Mouse (Mus musculus) embryonic facial prominence, embryonic 15.5 days (tissue): ENCODE results near the gene Rfc2. TPM values are rescaled to one million over a fixed set of nuclear protein-coding genes. Genes with fewer than 3 reads are reported as not detected.
A peak's percentile ranks its signal among the peaks of the same experiment; 100 is the strongest.

Source experiments
- ATAC-seq: fragments of 200-750 bp; cut with Nextera tagmentation; 2 replicates; pipeline ENCODE4 v1.8.0; 2017; ENCODE audit warnings: low read depth, moderate TSS enrichment; ENCODE audit not compliant: insufficient number of reproducible peaks, low FRiP score, low TSS enrichment
- H3K27ac ChIP-seq: fragments of 300-500 bp; sonication (generic); replicated peaks from 2 replicates; pipeline ENCODE4 v1.5.1; 2015; ENCODE audit warnings: mild to moderate bottlenecking, inconsistent platforms
- H3K27me3 ChIP-seq: fragments of 300-500 bp; sonication (generic); 2 replicates; pipeline ENCODE4 v1.6.1; 2015; ENCODE audit warnings: inconsistent platforms
- H3K36me3 ChIP-seq: fragments of 300-500 bp; sonication (generic); 2 replicates; pipeline ENCODE4 v1.6.1; 2015; ENCODE audit warnings: mild to moderate bottlenecking, inconsistent platforms
- H3K4me1 ChIP-seq: fragments of 300-500 bp; sonication (generic); 2 replicates; pipeline ENCODE4 v1.6.1; 2015; ENCODE audit warnings: inconsistent platforms
- H3K4me2 ChIP-seq: fragments of 300-500 bp; sonication (generic); replicated peaks from 2 replicates; pipeline ENCODE4 v1.6.1; 2015; ENCODE audit warnings: mild to moderate bottlenecking, inconsistent platforms
- H3K4me3 ChIP-seq: fragments of 300-500 bp; sonication (generic); replicated peaks from 2 replicates; pipeline ENCODE4 v1.5.1; 2015; ENCODE audit warnings: mild to moderate bottlenecking, inconsistent platforms
- H3K9ac ChIP-seq: fragments of 300-500 bp; sonication (generic); 2 replicates; pipeline ENCODE4 v1.6.1; 2015; ENCODE audit warnings: inconsistent platforms
- H3K9me3 ChIP-seq: fragments of 300-500 bp; sonication (generic); replicated peaks from 2 replicates; pipeline ENCODE4 v1.6.1; 2016; ENCODE audit warnings: inconsistent platforms
- WGBS: fragments of 180-500 bp; shearing (Covaris S2); methylation state at CpG from one replicate; pipeline ENCODE4 v1.1.7; 2015; 5-methylcytosine and 5-hydroxymethylcytosine counted together
- polyA plus RNA-seq: library from polyadenylated mRNA; unstranded; fragments of >200 nt; fragmentation: Nextera tagmentation; extraction: Ambion mirVana; gene quantifications from 2 replicates; pipeline ENCODE4 v1.2.1, GENCODE M21; 2015

Gene Rfc2
- polyA plus RNA-seq, 1 experiment from 2014 or later, result 238 TPM

GRCm38 (mm10) chr5:134550836-134551232 lies 30.3 kb upstream of the Rfc2 start:
- Histone ChIP-seq H3K4me2 (peak overlapping the region; percentile 90), H3K4me1 (peaks cover 55% of the 10 kb centered on the region), H3K4me3 (peak overlapping the region; percentile 85), H3K9me3 (no peaks in the 10 kb centered on the region), H3K36me3 (no peaks in the 10 kb centered on the region), H3K9ac (peak overlapping the region; percentile 89), H3K27me3 (no peaks in the 10 kb centered on the region), H3K27ac (peak overlapping the region; percentile 98)
- ATAC-seq, result no peak
- 9% methylated on average over 6 of the region's 6 CpGs for WGBS

DNA sequence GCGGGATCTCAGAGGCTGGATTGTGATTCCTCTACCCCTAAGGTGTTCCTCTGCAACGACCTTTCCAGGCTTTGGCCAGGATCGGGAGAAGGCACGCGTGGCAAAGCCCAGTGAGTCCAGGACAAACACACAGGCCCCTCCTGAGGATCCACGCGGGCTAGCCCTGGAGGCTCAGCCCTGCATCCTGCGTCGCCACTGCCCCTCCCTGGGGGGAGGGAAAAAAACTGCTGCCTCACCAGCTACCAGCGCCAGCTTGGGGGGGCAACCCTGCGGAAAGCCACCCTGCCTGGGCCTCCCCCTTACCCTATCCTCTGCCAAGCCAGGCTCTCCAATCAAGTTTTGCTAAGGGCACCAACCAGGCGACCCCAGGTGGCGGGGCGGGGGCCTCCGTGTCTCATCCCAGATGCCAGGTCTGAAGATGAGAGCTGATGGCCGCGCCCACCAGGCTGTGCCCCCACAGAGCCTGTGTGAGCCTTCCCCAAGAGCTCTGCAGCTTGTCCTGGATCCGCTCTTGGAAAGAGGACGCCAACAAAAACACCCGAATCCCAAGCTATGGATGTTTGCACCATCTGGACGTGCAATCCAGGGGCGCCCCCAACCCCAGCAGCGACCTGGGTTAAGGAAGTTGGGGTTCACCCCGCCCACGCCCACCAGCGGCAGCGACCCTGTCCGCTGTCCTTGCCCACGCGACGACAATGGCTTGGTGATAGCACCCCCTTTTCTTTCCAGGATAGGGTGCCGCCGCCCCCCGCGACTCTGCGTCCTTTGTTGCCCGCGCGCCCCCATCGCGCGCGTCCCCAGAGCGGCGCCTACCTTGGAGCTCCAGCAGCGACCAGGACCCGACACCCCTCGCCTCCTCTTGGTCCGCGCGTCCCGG lies 29.7 kb upstream of the Rfc2 start:
- H3K4me3 ChIP-seq, result peak overlapping the region; percentile 85
- H3K4me2 ChIP-seq, result peak overlapping the region; percentile 90
- H3K9ac ChIP-seq, result peak overlapping the region; percentile 89
- 0 out of 2 replicates have a peak, but pooled peaks have one; percentile 8 for ATAC-seq
- peaks cover 58% of the 10 kb centered on the region for H3K4me1 ChIP-seq
- H3K27me3 ChIP-seq, result no peaks in the 10 kb centered on the region
- 1% methylated on average over 52 of the region's 52 CpGs for WGBS
- H3K9me3 ChIP-seq, result no peaks in the 10 kb centered on the region
- peak overlapping the region; percentile 98 for H3K27ac ChIP-seq
- H3K36me3 ChIP-seq, result no peaks in the 10 kb centered on the region

GRCm38 (mm10) chr5:134552110-134552972 lies 28.8 kb upstream of the Rfc2 start, which contains the start of gene Clip2:
TSS of gene Clip2 (minus strand) at chr5:134552434.
- peak within 1 kb of the TSS; percentile 90 for H3K4me2 ChIP-seq
- ATAC-seq, result peak; percentile 95
- no peaks in the 10 kb centered on the region for H3K36me3 ChIP-seq
- H3K27ac ChIP-seq, result peak within 1 kb of the TSS; percentile 98
- H3K9ac ChIP-seq, result peak within 1 kb of the TSS; percentile 89
- H3K4me3 ChIP-seq, result peak within 1 kb of the TSS; percentile 85
- whole genome bisulfite sequencing, result 2% methylated on average over 61 of the region's 61 CpGs
- H3K4me1 ChIP-seq, result peaks cover 58% of the 10 kb centered on the region
- H3K9me3 ChIP-seq, result no peaks in the 10 kb centered on the region
- no peaks in the 10 kb centered on the region for H3K27me3 ChIP-seq

GRCm38 (mm10) chr5:134553951-134554546 lies 27.1 kb upstream of the Rfc2 start:
- WGBS, result 76% methylated on average over 5 of the region's 5 CpGs
- no peak overlapping the region for H3K27ac ChIP-seq
- no peak for ATAC-seq

DNA sequence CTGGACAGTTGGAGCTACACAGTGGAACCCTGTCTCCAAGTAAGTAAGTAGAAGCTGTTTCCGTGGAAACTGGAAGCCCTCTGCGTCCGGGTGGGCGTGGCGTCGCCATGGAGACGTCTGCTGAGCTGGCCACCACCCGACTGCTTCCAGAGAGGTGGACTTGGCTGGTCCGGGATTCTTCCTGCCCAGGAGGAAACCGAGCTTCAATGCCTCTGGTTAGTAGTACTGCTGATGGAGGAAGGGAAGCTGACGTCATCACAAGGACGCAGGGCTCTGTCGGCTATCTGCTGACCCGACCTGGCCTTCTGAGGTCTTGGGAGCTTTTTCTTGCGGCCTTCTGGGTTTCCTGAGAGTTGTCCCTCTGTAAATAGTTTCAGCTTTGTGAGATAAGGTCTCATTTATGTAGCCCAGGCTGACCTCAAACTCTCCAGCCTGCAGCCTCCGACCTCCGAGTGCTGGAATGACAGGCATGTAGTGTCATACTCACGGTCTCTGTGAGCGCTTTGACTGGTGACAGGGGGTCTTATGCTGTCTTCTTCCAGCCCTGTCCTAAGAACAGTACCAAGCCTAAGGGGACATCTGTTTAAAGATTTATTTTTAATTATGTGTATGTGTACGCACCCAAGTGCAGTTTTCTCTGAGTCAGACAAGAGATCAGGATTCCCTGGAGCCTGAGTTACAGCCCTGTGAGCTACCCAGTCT lies 25.6 kb upstream of the Rfc2 start:
- peaks cover 39% of the 10 kb centered on the region for H3K4me1 ChIP-seq
- H3K27me3 ChIP-seq, result no peaks in the 10 kb centered on the region
- WGBS, result 6% methylated on average over 20 of the region's 20 CpGs
- peak overlapping the region; percentile 17; the same call in 1 of the 2 replicates for H3K27ac ChIP-seq
- no peak overlapping the region; the same call in 1 of the 2 replicates for H3K4me3 ChIP-seq
- H3K9ac ChIP-seq, result no peak overlapping the region
- no peaks in the 10 kb centered on the region for H3K36me3 ChIP-seq
- no peak for ATAC-seq
- H3K4me2 ChIP-seq, result peak overlapping the region; percentile 36
- H3K9me3 ChIP-seq, result no peaks in the 10 kb centered on the region

More at GRCm38 (mm10) chr5:134553951-134554546, 27.1 kb upstream of the Rfc2 start:
- Histone ChIP-seq H3K27me3 (no peaks in the 10 kb centered on the region), H3K9ac (no peak overlapping the region), H3K4me2 (no peak overlapping the region), H3K4me1 (peaks cover 51% of the 10 kb centered on the region), H3K9me3 (no peaks in the 10 kb centered on the region), H3K36me3 (no peaks in the 10 kb centered on the region), H3K4me3 (no peak overlapping the region)

GRCm38 (mm10) chr5:134560071-134560449 lies 21.1 kb upstream of the Rfc2 start, which contains the start of gene Syna:
TSS of gene Syna (minus strand) at chr5:134560171.
- H3K27me3 ChIP-seq, result no peaks in the 10 kb centered on the region
- H3K9ac ChIP-seq, result no peak within 1 kb of the TSS
- H3K9me3 ChIP-seq, result no peaks in the 10 kb centered on the region
- no peak within 1 kb of the TSS for H3K27ac ChIP-seq
- no peaks in the 10 kb centered on the region for H3K36me3 ChIP-seq
- no peak within 1 kb of the TSS for H3K4me3 ChIP-seq
- H3K4me1 ChIP-seq, result peaks cover 11% of the 10 kb centered on the region
- no peak within 1 kb of the TSS for H3K4me2 ChIP-seq
- no peak for ATAC-seq
- WGBS, result 79% methylated on average over 7 of the region's 7 CpGs

DNA sequence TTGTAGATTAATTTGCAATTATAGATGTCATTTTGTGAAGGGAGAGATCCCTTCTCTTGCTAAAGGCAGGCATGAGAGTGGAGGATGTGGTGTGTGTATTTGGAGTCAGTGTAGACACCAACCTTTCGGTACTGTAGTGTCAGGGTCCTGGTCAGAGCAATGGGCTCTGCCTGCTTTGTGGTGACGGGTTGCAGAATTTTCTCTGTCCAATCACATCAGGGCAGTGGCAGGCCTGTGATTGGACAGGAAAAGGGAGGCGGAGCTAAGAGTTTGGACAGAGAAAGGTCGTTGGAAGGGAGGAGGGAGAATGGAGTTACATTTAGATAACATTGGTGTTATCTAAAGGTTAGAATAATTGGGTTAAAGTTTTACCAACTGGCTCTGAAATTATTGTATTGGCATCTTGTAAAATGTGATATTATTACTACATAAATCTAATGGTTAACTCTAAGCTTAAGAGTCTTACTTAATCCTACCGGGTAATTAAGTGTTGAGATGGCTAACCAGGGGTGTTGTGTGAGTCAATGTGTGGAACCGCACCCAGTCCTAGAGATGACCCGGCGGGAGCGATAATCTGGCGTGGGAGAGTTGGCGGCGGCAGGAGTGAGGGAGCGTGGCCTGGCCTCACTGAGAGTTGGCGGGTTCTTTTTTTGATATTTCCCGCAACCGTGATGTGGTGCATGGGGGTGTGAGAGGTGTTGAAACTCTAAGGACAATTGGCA lies 20.6 kb upstream of the Rfc2 start:
- H3K4me3 ChIP-seq, result no peak overlapping the region
- ATAC-seq, result no peak
- H3K4me1 ChIP-seq, result peaks cover 5% of the 10 kb centered on the region
- H3K27ac ChIP-seq, result no peak overlapping the region
- H3K9me3 ChIP-seq, result no peaks in the 10 kb centered on the region
- 78% methylated on average over 16 of the region's 16 CpGs for WGBS
- no peaks in the 10 kb centered on the region for H3K36me3 ChIP-seq
- no peaks in the 10 kb centered on the region for H3K27me3 ChIP-seq
- H3K9ac ChIP-seq, result no peak overlapping the region
- H3K4me2 ChIP-seq, result no peak overlapping the region

GRCm38 (mm10) chr5:134564272-134564671 lies 16.9 kb upstream of the Rfc2 start:
- WGBS, result 92% methylated on average over 2 of the region's 2 CpGs
- H3K36me3 ChIP-seq, result no peaks in the 10 kb centered on the region
- no peaks in the 10 kb centered on the region for H3K27me3 ChIP-seq
- H3K4me2 ChIP-seq, result no peak overlapping the region
- no peak for ATAC-seq
- H3K9me3 ChIP-seq, result no peaks in the 10 kb centered on the region
- H3K4me1 ChIP-seq, result peaks cover 6% of the 10 kb centered on the region
- no peak overlapping the region for H3K27ac ChIP-seq
- no peak overlapping the region for H3K9ac ChIP-seq
- no peak overlapping the region for H3K4me3 ChIP-seq

GRCm38 (mm10) chr5:134565696-134566095 lies 15.5 kb upstream of the Rfc2 start:
- no peak for ATAC-seq
- Histone ChIP-seq H3K4me3 (no peak overlapping the region), H3K27me3 (no peaks in the 10 kb centered on the region), H3K36me3 (no peaks in the 10 kb centered on the region), H3K9me3 (no peaks in the 10 kb centered on the region), H3K27ac (no peak overlapping the region), H3K9ac (no peak overlapping the region), H3K4me2 (no peak overlapping the region), H3K4me1 (peaks cover 11% of the 10 kb centered on the region)
- 91% methylated on average over 6 of the region's 6 CpGs for WGBS

GRCm38 (mm10) chr5:134567445-134567844 lies 13.7 kb upstream of the Rfc2 start:
- no peaks in the 10 kb centered on the region for H3K9me3 ChIP-seq
- no peaks in the 10 kb centered on the region for H3K36me3 ChIP-seq
- no peak for ATAC-seq
- H3K27me3 ChIP-seq, result no peaks in the 10 kb centered on the region
- H3K4me3 ChIP-seq, result no peak overlapping the region
- no peak overlapping the region for H3K9ac ChIP-seq
- H3K4me1 ChIP-seq, result peaks cover 22% of the 10 kb centered on the region
- WGBS, result 77% methylated on average over 4 of the region's 4 CpGs
- no peak overlapping the region for H3K4me2 ChIP-seq
- H3K27ac ChIP-seq, result no peak overlapping the region
